Mouse (Mus musculus) liver, embryonic 14.5 days (tissue): Measurements from ENCODE around the gene Zfp27.

Source experiments
- CTCF ChIP-seq: IDR thresholded peaks from 2 replicates; pipeline ENCODE4 v1.5.1; 2016; ENCODE audit warnings: antibody characterized with exemption, low read depth, control low read depth
- EP300 ChIP-seq: IDR thresholded peaks from 2 replicates; pipeline ENCODE4 v1.6.1; 2016; ENCODE audit warnings: antibody characterized with exemption, low read depth

DNA sequence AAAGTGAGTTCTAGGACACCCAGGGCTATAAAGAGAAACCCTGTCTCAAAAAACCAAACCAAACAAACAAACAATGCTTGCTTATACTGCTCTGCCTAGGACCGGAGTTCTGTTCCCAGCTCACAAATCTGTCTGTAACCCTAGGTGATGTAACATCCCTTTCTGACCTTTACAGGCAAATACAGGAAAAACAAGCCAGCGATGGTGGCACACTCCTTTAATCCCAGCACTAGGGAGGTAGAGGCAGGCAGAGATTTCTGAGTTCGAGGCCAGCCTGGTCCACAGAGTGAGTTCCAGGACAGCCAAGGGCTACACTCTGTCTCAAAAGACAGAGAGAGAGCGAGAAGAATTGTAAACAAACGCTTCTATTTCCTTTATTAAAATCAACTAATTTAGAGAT lies 834 bp upstream of the Zfp27 start:
- no peak for TF ChIP-seq CTCF
- TF ChIP-seq EP300 = no peak
